Mouse (Mus musculus) kidney, adult 9 months (tissue): ENCODE results near the gene Dst.

ENCODE experiments used
- DNase-seq: peaks from one replicate; pipeline ENCODE4 v3.0.0; 2022

Dst gene

GRCm38 (mm10) chr1:34109599-34110210, 201.7 kb downstream of the Dst start:
- no peak for DNase-seq

GRCm38 (mm10) chr1:34110862-34111261, 202.8 kb downstream of the Dst start:
- DNase-seq: no peak

GRCm38 (mm10) chr1:34111954-34112353, 203.9 kb downstream of the Dst start:
- DNase-seq: no peak

GRCm38 (mm10) chr1:34116444-34116843, 208.4 kb downstream of the Dst start:
- DNase-seq: no peak

- no peak for DNase-seq
Measured at GRCm38 (mm10) chr1:34117056-34117455, 209.0 kb downstream of the Dst start.

- DNase-seq: no peak
Measured at GRCm38 (mm10) chr1:34117709-34118108, 209.7 kb downstream of the Dst start.

- peak; percentile 41 for DNase-seq
Measured at GRCm38 (mm10) chr1:34120066-34120465, 212.0 kb downstream of the Dst start.

GRCm38 (mm10) chr1:34120602-34121001, 212.6 kb downstream of the Dst start:
- DNase-seq: peak; percentile 46

- peak; percentile 91 for DNase-seq
Measured at GRCm38 (mm10) chr1:34121157-34122015, 213.4 kb downstream of the Dst start.

- no peak for DNase-seq
Measured at GRCm38 (mm10) chr1:34122198-34122597, 214.2 kb downstream of the Dst start.

GRCm38 (mm10) chr1:34122905-34123304, 214.9 kb downstream of the Dst start:
- peak; percentile 65 for DNase-seq

GRCm38 (mm10) chr1:34123334-34123733, 215.3 kb downstream of the Dst start:
- peak; percentile 88 for DNase-seq

GRCm38 (mm10) chr1:34124376-34124775, 216.4 kb downstream of the Dst start:
- no peak for DNase-seq

- no peak for DNase-seq
Measured at GRCm38 (mm10) chr1:34125148-34125547, 217.1 kb downstream of the Dst start.

- DNase-seq: no peak
Measured at GRCm38 (mm10) chr1:34127714-34128474, 219.9 kb downstream of the Dst start.

- no peak for DNase-seq
Measured at GRCm38 (mm10) chr1:34128796-34129195, 220.8 kb downstream of the Dst start.

GRCm38 (mm10) chr1:34129691-34130090, 221.7 kb downstream of the Dst start:
- no peak for DNase-seq

- DNase-seq: no peak
Measured at GRCm38 (mm10) chr1:34130804-34131203, 222.8 kb downstream of the Dst start.

- DNase-seq: no peak
Measured at GRCm38 (mm10) chr1:34132875-34133274, 224.8 kb downstream of the Dst start.

- peak; percentile 84 for DNase-seq
Measured at GRCm38 (mm10) chr1:34135535-34135934, 227.5 kb downstream of the Dst start.

- DNase-seq: no peak
Measured at GRCm38 (mm10) chr1:34139191-34139853, 231.3 kb downstream of the Dst start.

GRCm38 (mm10) chr1:34139871-34140471, 231.9 kb downstream of the Dst start:
- DNase-seq: peak; percentile 85

- no peak for DNase-seq
Measured at GRCm38 (mm10) chr1:34140686-34141085, 232.7 kb downstream of the Dst start.
